Mouse (Mus musculus) embryo, embryonic 11 days (tissue): ENCODE results near the gene Trim65.
"Not testable (repeated sequence)": the region's sequence is repeated elsewhere in the genome, so short reads cannot be mapped to it uniquely, and the experiment has no call there.

Experiments used
- DNase-seq: peaks from one replicate; pipeline ENCODE4 v3.0.0-alpha.2; 2015

Gene Trim65

GRCm38 (mm10) chr11:116108464-116109137, 22.3 kb downstream of the Trim65 start:
- DNase-seq, result no peak

DNA sequence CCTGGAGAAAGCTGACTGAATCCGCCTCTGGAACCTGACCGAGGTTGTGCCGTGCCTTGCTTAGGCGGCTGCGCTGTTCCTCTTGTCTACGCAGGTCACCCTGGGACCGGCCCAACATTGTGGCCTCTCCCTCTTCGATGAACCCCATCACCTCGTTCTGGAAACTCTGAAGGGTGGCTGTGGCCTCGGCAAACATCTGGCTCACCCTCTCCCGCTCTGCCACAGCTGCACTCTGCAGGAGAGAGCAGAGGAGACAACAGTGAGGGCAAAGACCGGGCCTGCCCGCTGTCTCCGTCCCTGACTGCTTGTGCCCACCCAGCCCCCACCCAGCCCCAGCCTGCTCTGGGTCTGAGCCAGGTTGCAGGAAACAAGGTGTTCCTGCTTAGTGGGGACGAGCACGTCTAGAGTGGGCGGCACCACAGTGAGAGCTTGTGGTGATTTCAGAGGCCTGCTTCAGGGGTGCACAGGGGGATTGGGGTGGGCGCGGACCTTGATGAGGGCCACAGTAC, 23.1 kb downstream of the Trim65 start:
- DNase-seq, result no peak

GRCm38 (mm10) chr11:116106963-116107776, 23.8 kb downstream of the Trim65 start:
- no peak for DNase-seq

GRCm38 (mm10) chr11:116106154-116106962, 24.6 kb downstream of the Trim65 start:
- DNase-seq, result peak; percentile 73

DNA sequence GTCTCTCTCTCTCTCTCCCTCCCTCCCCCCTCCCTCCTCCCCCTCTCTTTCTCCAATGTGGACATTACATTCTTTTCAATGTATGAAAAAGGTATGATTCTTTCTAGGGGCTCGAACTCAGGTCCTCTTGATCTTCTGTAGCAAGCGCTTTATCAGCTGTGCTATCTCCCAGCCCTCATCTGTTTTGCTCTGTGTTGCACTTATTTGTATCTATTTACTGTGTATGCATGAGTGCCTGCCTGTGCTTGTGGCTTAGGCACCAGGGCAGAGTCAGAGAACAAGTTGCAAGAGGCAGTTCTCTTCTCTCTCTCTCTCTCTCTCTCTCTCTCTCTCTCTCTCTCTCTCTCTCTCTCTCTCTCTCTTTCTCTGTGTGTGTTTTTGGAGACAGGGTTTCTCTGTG, 25.9 kb downstream of the Trim65 start:
- no peak for DNase-seq

- peak; percentile 76 for DNase-seq
Observed at GRCm38 (mm10) chr11:116104006-116104646, 26.8 kb downstream of the Trim65 start.

GRCm38 (mm10) chr11:116103572-116103971, 27.4 kb downstream of the Trim65 start:
- no peak for DNase-seq

GRCm38 (mm10) chr11:116102472-116102871, 28.5 kb downstream of the Trim65 start:
- DNase-seq, result no peak

DNA sequence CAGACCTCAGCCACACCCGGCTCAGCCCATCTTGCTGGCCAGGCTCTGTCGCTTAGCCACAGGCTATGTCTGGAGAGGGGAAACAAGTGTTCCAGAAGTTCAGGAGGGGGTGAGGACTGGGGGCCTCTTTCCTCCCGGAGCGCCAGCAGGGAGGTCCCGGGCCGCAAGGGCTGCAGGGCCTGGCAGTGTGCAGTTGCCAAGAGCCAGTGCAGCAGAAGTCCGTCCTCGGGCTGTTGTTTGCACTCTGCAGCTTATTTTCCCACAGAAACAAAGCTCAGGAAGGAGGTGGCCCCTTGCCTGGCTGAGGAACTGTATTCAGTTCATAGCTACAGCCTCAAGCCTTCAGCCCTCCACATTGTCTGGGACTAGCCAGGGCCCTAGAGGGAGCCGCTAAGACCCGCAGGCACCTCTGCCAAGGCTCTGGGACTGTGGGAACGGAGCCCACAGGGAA, 29.0 kb downstream of the Trim65 start:
- DNase-seq, result no peak

DNA sequence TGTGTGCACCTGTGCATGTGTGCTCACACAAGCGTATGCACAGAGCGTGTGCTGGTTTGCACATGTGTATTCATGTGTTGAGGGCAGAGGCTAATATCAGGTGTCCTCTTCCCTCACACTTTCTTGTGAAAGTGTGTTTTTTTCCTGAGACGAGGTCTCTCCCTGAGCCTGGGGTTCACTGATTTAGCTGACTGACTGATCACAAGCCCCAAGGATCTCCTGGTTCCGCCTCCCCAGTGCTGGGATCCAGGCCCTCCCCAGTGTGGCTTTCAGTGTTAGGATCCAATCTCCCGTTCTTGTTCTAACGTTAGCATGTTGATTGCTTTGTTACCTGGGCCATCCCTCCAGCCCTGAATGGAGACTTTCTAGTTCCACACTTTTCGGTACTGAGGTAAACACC, 30.1 kb downstream of the Trim65 start:
- no peak for DNase-seq

- no peak for DNase-seq
Observed at GRCm38 (mm10) chr11:116100385-116100784, 30.5 kb downstream of the Trim65 start.

DNA sequence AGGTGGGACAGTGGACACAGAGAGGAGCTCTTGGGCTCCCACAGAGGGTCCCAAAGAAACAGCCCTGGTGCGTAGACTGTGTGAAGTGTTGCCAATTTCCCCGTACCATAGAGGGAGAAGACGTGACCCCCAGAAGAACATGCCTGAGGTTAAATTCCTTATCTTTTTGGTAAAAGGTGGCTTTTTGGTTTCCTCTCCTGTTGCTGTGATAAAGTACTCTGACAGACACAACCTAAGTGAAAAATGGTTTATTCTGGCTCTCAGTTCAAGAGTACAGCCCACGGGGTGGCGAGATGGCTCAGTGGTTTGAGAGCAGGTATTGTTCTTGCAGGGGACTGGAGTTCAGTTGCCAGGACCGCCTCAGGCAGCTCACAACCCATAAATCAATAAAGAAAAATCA, 31.5 kb downstream of the Trim65 start:
- DNase-seq, result no peak

GRCm38 (mm10) chr11:116098711-116099460, 32.0 kb downstream of the Trim65 start:
- no peak for DNase-seq

DNA sequence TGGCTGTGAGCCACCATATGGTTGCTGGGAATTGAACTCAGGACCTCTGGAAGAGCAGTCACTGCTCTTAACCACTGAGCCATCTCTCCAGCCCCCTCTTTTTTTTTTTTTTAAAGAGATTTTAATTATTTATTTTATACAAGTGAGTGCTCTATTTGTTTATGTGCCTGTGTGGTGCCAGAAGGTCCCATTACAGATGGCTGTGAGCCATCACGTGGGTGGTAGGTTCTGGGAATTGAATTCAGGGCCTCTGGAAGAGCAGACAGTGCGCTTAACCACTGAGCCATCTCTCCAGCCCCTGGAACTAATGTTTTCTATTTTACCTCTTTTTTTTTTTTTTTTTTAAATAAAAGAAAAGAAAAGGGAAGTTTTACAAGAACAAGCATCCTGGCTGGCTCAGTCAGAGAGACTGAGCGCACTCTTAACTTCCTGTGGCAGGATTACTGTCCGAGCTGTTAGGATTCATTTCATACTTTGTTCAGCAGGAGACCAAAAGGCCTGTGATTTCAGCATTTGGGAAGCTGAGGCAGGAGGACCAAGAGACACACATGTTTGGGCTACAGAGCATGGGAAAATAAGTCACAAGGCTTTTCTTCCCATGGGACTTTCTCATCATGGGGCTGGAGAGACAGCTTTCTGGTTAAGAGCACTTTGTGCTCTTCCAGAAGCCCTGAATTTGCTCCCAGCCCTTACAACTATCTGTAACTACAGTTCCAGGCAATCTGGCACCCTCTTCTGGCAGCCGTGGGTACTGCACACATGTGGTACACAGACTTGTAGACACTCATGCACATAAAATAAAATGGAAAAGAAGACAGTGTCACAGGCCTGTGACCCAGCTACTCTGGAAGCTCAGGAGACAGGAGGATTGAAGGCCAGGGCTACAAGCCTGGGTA, 34.5 kb downstream of the Trim65 start:
- no peak for DNase-seq

DNA sequence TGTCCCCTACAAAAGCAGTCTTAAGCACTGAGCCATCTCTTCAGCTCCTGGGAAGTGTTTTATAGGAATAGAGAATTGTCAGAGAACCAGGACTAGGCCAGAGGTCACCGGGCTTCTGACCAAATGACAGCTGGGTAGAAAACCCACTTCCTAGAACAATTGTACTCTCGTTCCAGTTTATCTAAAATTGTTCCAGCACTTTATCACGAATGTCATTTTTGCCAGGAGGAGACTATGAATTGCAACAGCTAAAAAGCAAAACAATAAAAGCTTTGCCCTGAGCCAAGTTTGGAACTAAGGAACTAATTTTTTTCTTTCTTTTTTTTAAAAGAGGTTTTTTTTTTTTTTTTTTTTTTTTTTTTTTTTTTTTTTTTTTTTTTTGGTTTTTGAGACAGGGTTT, 35.4 kb downstream of the Trim65 start:
- no peak for DNase-seq

DNA sequence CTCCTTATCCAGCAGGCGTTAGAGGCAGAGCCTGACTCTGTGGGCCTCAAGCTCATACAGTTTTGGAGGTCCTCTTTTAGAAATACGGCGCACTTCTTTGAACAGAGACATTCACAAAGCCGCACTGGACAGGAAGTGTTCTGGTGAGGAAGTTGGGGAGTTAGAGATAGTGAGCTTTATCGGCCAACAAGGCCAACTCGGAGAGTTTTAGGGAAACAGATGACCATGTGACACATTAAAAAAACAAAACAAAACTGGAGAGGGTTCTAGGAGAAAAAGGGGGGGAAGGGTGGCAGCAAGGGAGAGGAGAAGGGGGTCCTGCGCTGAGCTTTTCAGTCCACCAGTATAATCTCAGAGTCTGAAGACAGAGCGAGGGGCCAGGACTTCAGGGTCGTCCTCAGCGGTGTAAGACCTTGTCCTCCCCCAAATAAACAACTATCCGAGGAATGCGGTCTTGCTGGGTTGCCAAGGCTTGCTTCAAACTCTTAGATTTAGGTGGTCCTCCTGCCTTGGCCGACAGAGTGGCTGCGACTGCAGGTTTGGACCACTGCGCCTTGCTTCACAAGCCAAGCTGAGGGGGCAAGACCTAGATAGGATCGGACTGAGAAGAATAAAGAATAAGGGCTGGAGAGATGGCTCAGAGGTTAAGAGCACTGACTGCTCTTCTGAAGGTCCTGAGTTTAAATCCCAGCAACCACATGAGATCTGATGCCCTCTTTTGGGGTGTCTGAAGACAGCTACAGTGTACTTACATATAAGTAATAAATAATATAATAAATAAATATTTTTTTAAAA, 37.0 kb downstream of the Trim65 start:
- DNase-seq, result no peak

GRCm38 (mm10) chr11:116092959-116093358, 38.0 kb downstream of the Trim65 start:
- not testable (repeated sequence) for DNase-seq

DNA sequence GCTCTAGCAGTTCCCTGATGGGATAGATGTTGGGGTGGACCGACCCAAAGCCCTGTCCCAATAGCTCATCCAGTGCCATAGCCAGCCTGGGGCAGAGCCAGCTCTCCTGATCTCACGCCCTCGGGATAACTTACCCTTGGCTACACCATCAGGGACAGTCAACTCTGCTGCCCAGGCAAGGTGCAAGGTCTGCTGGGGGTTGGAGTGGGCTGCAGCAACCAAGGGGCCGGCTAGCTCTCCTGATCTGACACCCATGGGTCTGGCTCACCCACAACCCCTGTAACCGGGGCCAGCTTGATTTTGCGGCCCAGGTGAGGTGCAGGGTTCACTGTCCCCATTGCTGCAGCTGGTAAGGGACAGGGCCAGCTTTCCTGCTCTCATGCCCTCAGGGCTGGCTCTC, 39.3 kb downstream of the Trim65 start:
- DNase-seq, result no peak

GRCm38 (mm10) chr11:116089545-116089944, 41.4 kb downstream of the Trim65 start:
- no peak for DNase-seq
